Mouse (Mus musculus) MEL (cell line): ENCODE results near the gene Psmc3.

Experiments
- CTCF ChIP-seq, 3 experiments: IDR thresholded peaks in 2 of 3; conservative IDR thresholded peaks in 1 of 3; 2 replicates each; pipeline ENCODE4 v1.5.1; 2011 to 2012; ENCODE audit warnings: low read length in 3 of 3, low read depth in 2 of 3, mild to moderate bottlenecking in 2 of 3, improper control_type of control experiment in 1 of 3, inconsistent platforms in 1 of 3, mixed read lengths in 1 of 3, moderate library complexity in 1 of 3; ENCODE audit not compliant: control insufficient read depth in 1 of 3, insufficient read depth in 1 of 3, poor library complexity in 1 of 3, severe bottlenecking in 1 of 3
- GATA1 ChIP-seq: IDR thresholded peaks from 2 replicates; pipeline ENCODE4 v1.6.1; 2011; ENCODE audit warnings: low read depth, low read length, improper control_type of control experiment
- MYC ChIP-seq: IDR thresholded peaks from 2 replicates; pipeline ENCODE4 v1.6.1; 2011; ENCODE audit warnings: low read depth, mild to moderate bottlenecking, low read length, improper control_type of control experiment, moderate library complexity
- POLR2A ChIP-seq, 2 experiments: IDR thresholded peaks; 2 replicates each; pipeline ENCODE4 v1.6.1; 2011 to 2012; ENCODE audit warnings: low read length in 2 of 2, mild to moderate bottlenecking in 2 of 2, control low read depth in 1 of 2, improper control_type of control experiment in 1 of 2, low read depth in 1 of 2, moderate library complexity in 1 of 2; ENCODE audit not compliant: control insufficient read depth in 1 of 2, insufficient read depth in 1 of 2, poor library complexity in 1 of 2

DNA sequence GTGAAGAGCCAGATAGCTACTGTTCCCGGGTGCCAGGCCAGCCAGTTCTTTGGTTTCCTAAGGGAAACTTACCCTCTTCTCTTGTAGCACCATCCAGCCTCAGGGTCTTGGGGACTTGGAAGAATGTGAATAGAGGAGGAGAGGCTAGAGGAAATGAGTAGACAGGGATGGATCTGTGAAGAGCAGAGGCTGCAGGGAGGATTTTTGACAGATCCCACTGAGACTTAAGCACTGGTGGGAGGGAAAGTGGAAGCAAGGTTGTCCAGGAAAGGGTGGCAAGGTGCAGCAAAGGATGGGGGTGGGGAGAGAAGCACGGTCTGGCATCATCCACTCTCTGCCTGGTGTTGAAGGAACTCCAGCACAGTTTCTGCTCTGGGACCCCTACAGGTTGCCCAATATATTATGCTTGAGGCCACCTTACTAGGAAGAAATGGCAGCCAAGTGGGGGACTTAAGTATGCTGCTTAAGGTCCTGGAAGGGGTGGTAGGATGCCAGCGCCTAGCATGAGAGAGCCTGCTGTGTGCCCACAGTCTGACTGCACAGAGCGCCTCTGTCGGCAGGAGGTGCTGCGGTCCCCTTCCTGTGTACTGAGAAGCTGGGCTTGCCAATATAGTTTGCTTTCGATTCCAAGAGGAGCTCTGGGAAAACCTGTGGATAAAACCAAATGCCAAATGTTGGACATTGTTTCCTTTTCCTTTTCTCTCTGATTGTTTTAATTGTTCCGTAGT lies 35.6 kb upstream of the Psmc3 start:
- TF ChIP-seq GATA1 (no peak), CTCF (IDR thresholded peaks at IDR 0.05 in 2 of 3, conservative IDR thresholded peaks at IDR 0.05 in 1 of 3; ENCODE audit: control insufficient read depth in 1 of 3, insufficient read depth in 1 of 3, low read depth in 2 of 3, low read length in 3 of 3, poor library complexity in 1 of 3, severe bottlenecking in 1 of 3) (no peak), POLR2A (IDR thresholded peaks at IDR 0.05; ENCODE audit: control insufficient read depth in 1 of 2, insufficient read depth in 1 of 2, low read depth in 1 of 2, low read length in 2 of 2, poor library complexity in 1 of 2) (no peak), MYC (no peak)
